Mouse (Mus musculus) right cerebral cortex, postnatal 25 days (tissue): Measurements from ENCODE around the gene Scnn1b.

ENCODE experiments used
- DNase-seq: peaks from one replicate; pipeline ENCODE4 v3.0.0; 2022

Gene Scnn1b

DNA sequence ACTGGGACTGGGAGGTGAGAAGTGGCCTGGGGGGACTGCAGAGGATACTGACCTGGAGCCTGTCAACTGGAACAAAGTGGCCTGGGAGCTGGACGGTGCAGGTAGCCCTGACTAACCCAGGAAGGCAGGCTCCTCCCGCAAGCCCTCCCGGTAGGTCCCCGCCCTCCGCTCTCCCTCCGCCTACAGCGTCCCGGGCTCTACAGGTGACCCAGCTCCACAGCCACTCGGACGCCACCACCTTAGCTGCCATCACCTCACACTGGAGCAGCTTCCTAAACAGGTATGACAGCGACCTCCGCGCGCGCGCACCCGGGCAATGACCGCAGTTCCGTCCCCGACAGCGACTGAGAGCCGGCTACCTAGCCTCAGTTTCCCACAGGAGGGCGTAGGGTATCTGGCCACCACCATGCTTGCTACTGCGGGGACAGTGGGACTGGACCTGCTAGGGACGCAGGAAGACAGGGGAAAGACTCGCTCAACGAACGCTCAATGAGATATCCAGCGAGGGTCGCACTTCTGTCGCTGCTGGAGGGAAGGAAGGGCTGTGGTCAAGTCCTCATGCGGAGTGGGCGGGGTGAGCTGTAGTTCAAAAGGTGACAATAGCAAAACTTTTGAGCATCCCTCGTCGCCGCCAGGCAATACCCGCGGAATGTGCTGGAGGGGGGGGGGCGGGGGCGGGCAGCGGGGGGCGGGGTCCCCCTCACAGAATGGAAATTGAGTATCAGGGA is at the start of gene Scnn1b:
Gene Scnn1b (plus strand): TSS at position 181 of the 728 bp plus-strand sequence.
- DNase-seq: no peak

DNA sequence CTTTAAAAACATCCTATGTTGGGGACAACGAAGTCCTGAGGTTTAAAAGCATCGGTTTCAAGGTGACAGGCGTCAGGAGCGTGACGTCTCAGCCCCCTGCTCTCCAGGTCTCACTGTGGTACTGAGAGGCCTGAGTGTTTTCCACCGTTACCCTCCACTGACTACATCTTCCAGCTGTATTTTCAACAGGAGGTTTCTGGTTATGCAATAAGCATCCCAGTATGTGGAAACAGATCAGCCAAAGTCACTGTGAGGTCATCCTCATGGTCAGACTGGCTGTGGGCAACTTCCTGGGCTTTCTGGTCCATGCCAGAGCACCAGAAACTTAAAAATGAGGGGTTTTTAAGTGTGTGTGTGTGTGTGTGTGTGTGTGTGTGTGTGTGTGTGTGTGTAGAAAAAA is 43.2 kb upstream of the Scnn1b start:
- no peak for DNase-seq

DNA sequence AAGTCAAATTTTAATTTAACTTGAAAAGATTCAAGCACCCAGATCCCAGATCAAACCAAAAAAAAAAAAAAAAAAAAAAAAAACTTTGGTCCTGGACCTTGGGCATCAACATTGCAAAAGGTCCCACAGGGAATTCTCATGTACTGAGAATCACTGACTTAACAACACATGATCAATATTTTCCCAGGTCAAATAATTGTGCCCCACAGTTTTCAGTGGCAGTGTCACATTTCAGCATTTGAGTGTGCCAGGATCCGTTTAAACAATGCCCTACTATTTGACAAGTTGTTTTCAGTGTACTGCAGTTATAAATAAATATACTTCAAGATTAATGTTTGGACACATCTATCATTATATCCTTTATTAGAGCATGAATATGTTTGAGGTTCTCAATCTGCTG is 36.4 kb upstream of the Scnn1b start:
- DNase-seq: no peak

DNA sequence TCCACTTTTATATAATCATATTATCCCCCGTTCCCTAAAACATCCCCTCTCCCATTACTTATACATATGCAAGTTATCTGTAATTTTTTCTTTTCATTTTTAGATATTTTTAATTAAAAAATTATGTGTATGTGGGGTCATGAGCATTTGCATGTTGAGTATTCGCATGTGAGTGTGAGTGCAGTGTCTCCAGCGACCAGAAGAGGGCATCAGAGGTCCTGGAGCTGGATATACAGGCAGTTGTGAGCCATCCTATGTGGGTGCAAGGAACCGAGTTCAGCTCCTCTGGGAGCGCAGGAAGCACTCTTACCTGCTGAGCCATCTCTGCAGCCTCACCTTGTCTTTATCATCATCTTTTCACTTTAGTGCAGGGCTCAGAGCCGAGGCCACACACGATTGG is 29.4 kb upstream of the Scnn1b start:
- DNase-seq: no peak

DNA sequence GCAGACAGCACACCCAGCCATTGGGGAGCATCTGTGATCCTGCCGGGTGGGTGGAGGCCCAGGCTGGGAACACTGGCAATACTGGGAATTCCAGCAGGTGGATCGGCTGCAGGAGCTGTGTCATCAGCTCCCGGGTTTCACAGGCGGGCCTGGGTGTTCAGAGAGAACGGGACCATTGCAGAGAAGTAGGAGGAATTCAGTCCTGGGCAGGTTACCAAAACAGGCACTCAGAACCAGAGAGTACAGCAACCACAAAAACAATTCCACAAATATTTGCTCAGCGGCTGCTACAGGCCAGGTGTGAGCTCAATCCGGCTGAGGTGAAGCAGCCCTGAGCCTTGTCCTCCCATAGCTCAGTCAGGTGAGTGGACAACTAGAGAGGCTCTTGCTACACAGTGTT is 28.0 kb upstream of the Scnn1b start:
- DNase-seq: peak; percentile 35

DNA sequence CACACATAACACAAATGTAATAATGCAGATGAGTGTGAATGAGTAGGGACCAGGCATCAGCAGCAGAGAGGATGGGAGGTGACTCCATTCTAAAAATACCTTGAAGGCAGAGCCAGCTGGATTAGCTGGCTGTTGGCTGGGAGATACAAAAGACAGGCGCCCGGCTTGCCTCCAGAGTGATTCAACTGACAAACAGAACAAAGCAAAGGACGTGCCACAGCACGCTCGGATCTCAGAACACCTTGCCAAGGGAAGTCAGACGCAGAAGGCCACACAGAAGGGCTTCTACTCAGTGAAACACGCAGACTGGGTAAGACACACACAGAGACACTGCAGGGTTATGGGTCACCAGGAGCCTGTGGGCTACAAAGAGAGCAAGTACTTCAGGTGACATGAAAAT is 24.0 kb upstream of the Scnn1b start:
- DNase-seq: peak; percentile 38

DNA sequence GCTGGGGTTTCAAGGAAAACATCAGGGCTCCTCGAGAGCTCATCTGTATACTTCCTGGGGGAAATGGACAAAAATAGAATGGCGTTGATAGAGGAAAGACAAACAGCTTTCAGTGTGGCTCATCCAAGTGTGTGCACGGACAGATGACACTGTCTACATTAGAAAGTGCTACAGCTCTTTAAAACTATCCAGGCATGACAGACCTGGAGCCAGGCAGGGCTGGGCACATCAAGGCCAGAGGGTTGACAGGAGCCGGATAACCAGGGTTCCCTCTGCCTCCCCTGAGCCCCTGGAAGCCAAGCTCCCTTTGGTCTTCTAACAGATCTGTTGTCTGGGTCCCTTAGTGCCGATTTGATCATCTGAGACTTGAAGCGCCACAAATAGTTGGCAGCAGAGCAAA is 22.6 kb upstream of the Scnn1b start:
- no peak for DNase-seq

DNA sequence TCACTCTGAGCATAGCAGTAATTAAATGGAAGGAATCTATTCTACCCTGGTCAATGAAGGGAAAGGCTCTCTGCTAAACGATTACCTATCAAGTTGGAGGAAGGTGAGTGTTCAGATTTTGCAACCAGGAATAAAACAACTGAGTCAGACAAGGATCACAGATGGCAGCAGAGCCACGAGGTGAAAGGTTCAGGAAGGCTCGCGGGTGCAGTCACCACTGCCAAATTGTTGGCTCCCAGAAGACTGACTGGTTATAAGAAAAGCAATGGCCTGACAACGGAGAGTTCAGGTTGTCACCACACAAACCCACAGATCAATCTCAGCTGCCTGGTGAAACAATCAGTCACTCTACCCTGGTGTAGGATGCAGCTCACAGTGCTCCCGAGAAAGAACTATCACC is 18.9 kb upstream of the Scnn1b start:
- DNase-seq: no peak

DNA sequence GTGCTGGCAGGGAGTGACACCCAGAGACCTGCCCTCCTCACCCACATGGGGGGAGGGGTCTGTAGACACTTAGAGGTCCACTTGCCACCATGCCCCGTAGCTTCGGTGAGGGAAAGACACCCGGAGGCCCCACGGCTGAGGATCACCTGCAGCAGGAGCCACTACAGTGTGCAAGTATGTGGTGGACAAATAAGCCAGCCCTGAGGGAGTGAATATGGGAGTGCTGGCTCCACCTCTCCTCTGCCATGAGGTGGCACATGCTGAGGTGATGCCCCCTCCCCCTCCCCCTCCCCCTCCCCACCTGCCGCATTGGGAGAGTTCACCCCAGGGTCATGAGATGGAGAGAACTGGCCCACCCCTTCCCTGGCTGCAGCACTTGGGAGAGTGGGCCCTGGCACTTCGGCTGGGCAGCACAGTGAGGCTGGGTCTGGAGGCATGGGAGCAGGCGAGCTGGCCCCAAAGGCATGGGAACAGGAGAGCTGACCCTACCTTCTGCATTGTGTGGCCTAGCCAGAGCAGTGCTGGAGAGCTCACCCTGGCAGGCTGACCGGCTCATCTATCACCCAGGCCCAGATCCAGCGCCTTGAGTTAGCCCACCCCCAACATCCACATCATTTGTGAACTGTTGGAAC is 16.2 kb upstream of the Scnn1b start:
- no peak for DNase-seq

DNA sequence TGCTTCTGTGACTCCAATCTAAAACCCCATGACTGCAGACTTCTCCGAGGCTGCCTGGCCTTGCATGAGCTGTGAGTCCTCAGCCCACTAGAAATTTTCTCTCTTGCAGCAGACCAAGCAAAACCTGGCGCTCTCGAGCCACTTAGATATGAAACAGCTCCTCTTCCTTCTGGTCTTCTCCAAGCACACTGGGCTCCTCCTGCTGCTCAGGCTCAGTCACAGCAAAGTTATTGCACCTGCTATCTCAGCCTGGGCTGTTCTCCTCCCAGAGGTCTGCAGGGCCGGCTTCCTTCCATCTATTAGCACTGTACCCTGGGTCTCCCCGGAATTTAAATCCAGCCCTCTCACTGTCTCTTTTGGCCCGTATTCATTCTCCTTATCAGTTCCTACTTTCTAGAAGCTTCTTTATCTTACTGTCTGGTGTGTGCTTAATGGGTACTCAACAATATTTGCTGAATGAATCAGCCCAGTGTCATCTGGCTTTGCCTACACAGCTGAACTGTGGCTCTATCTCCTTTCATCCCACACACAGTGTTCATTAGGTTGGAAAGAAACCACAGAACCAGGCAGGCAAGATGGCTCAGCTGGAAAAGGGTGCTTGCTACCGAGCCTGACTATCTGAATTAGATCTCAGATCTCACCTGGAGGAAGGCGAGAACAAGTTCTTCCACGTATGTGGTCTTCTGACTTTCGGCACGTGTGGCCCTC is 7.5 kb upstream of the Scnn1b start:
- DNase-seq: no peak

DNA sequence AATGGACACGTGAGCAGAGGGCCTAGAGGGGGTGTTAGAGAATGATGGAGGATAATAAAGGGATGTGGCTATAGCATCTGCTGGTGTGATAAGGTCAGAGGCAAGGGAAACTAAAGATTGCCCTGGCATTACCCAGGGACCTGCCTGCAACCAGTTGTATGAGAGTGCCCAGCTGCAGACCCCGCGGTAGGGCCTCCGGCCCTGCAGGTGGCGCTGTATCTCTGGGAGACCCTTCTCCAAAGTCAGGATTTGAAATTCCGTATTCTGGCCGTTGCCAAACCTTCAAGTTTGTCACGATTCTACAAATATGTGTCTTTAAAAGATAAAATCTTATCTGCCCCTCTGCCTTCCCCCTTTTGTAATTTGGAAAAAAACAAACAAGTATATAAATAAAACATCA is 5.9 kb upstream of the Scnn1b start:
- no peak for DNase-seq

DNA sequence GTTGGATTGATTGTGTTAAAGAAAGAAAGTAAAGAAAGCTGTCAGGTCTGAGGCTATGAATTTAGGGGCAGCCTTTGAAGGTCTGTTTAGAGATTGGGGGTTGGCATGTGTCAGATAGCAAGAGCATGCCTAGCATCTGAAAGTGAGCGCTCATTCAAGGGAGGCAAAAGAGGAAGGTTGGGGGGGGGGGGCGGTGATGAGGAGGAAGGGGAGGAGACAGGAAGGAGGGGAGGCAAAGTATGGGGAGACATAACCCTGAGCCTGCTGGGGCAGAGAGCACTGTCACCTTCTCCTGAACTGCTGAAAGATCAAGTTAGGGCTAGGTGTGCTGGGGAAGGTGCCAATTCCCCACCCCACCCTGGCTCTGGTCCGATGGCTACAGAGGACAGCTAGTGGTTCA is 6.8 kb downstream of the Scnn1b start:
- no peak for DNase-seq

DNA sequence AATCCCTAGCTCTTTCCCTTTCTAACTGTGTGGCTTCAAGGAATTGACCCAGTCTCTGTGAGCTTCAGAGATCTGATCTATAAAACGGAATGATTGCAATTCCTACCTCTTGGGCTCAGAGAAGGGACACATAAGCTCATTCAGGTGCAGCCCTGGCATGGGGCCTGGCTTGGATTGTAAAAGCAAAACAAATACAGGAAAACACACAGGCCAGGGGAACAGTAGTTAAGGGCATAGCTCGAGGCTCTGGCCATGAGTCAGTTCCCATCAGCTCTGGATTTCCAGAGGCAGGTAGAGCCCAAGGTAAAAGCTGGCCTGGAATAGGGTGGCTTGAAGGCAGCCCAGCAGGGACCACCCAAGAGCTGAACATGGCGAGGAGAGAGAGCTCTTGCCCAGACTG is 9.2 kb downstream of the Scnn1b start:
- DNase-seq: no peak

DNA sequence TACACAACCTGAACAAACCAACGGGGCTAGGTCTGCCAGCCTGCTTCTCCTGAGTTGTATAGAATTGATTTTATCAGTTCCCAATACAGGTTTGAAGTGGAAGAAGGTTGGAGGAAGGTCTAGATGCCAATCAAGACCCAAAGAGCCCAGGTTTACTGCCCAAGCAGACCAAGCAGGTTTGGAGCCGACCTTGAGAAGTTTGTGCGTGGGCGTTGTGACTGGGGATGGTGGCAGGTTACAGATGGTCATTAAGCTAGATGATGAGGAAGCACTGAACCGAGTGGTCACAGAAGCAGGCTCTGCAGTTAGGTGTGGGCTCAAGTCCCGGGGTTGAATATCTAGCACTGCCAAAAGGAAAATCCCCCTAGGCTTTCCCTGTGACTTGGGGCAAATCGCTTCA is 9.9 kb downstream of the Scnn1b start:
- no peak for DNase-seq

DNA sequence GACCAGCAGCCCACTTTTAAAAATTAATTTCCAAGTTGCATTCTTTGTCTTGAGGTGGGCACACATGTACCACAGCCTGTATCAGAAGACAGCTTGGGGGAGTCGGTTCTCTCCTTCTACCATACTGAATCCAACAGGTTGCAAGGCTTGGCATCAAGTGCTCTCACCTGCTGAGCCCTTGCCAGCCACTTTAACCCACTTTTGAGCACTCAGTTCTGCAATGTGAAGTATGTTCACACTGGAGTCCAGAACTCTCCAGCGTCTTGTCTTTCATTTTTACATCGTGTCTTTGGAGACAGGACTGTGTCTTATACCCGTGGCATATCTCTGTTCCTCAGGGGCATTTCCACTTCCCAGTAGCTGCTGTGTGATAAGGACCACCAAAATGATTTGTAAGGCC is 15.4 kb downstream of the Scnn1b start:
- no peak for DNase-seq

DNA sequence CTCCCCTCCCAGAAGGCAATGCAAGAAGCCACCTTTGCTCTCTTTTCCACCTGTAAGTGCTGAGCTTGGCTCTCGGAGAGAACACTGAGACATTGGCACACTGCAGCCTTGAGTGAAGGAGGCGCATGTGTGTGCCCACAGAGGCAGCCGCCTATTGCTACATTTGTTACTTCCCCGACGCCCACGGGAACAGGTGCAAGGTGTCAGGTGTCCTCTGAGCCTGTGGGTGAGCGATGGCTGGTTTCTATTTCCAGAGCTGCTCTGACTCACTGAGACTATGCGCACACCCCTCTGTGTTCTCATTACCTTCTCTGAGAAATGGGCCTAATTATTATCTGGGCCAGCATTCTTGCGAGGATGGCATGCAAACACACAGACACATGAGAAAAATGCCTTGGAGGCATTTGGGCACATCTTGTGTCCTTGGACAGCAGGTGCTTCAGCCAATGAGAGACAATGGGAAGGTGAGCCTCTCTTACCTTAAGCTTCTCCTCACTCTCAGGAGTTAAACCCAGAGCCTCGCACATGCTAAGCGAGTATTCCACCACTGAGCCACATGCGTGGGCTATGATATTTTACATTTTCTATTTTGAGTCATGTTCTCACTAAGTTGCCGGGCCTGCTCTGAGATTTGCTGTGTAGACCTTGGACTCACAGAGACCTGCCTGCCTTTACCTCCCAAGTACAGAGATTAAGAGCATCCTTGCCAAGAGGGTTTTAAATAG is 26.0 kb downstream of the Scnn1b start:
- DNase-seq: peak; percentile 71

DNA sequence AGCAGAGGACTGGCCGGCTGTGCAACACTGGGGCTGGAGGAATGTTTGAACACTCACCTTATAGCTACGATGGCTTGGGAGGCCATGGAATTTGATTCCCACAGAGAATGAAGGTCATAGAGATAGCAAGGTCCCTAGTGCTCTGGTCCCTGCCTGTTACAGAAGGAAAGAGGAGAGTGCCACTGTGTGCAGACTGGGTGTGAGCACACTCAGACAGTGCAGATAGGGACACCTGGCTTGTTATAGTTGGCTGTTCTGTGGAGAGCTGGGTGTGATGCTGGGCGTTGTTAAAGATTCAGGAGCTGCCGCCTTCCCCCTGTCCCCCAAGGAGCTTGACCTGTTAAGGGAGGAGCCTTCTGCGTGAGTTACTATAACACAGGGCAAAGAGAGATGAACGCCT is 31.9 kb downstream of the Scnn1b start:
- no peak for DNase-seq

DNA sequence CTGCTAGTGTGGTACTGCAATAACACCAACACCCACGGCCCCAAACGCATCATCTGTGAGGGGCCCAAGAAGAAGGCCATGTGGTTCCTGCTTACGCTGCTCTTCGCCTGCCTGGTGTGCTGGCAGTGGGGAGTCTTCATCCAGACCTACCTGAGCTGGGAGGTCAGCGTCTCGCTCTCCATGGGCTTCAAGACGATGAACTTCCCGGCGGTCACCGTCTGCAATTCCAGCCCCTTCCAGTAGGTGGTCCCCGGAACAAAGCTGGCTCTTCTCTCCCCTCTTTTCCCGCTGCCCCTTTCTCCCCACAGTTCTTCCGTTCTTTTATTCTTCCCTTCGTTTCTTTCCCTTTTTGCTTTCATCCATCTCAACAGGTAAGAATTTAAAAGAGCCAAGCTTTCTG is 34.5 kb downstream of the Scnn1b start:
- DNase-seq: no peak

DNA sequence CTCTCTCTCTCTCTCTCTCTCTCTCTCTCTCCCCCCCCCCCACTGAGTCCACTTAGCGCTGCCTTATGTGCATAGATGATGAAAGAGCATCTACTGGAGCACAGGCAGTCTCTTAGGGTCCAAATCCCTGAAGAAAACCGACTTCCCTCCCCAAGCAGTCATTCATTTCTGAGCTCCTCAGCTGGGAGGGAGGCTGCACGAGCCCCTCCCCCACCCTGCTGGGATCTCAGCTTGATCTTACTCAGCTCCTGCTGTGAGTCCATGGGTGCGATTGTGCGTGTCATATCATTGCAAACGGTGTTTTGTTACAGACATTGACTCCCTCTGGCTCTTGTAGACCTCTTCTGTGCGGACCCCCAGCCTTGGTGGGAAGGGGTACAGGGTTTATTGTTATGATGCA is 35.1 kb downstream of the Scnn1b start:
- no peak for DNase-seq

DNA sequence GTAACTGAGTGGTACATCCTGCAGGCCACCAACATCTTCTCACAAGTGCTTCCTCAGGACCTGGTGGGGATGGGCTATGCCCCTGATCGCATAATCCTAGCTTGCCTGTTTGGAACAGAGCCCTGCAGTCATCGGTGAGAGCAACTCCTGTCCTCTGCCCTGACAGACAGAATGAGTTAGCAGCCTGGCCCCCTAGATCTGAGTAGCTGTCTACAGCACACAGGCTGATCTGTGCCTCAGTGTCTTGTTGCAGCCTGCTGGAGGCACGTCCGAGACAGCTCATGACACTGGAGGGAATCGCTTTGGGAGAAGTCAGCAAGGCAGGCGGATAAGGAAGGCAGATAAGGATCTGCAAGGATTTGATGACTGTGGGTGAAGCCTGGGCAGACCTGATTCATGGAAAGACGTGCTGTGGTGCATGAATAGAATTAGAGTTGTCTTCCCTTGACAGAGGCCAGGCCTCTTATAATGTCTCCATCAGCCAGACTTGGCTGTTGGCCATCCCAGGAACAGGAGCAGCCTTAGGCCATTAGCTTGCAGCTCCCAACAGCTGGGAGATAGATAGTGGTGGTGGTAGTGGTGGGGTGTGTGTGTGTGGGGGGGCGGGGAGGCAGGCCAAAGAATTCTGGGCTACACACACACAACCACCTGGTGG is 38.0 kb downstream of the Scnn1b start:
- DNase-seq: no peak

DNA sequence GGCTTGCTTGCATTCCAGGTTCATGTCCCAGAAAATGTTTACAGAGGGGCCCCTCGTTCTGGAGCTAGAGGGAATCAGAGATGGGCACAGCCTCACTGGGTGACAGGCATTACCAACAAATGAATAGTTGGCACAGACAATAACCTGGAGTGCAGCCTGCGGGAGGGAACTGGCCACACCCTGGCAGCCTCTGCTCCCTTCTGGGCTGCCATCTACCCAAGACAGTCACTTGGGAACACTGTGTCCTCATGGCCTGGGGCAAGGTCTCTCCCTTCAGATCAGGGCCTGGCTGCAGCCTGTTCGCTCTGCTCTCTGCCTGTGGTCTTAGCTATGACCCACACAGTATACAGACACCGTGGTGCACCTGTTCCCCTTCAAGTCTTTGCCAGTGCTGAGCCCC is 42.0 kb downstream of the Scnn1b start:
- no peak for DNase-seq

DNA sequence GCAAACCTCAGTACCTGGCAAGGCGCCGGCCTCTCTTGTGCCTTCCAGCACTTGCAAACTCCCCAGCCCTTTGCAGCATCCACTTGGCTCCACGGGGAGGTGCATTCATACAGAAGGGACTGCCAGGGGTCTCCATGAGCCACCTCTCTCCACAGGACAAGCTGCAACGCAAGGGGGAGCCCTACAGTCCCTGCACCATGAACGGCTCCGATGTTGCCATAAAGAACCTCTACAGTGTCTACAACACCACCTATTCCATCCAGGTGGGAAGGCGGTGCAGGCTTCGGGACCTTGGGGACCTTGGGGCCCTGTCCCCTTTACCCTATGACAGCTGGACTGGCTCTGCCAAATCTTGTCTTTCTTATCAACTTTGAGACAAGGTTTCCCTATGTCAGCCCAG is 47.4 kb downstream of the Scnn1b start:
- DNase-seq: no peak

DNA sequence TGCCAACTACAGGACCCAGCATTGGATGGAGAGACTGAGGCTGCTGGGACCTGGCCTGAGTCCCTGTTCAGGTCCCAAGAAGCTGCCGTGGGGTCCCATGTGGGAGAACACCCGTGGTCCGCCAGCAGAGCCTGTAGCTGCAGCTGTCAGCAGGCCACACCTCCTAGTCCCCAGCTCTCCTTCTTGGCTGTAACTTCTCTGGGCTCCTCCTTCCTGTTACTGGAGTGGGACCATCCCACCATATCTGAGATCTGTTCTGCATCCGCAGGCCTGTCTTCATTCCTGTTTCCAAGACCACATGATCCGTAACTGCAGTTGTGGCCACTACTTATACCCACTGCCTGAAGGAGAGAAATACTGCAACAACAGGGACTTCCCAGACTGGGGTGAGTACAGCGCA is 49.1 kb downstream of the Scnn1b start:
- DNase-seq: no peak
